Mouse (Mus musculus): ENCODE data around the gene Fras1. TPM values are rescaled to one million over a fixed set of nuclear protein-coding genes. Genes with fewer than 3 reads are reported as not detected.

Fras1 gene
- polyA plus RNA-seq, 1 experiment from 2014 or later: 34.5 TPM

DNA sequence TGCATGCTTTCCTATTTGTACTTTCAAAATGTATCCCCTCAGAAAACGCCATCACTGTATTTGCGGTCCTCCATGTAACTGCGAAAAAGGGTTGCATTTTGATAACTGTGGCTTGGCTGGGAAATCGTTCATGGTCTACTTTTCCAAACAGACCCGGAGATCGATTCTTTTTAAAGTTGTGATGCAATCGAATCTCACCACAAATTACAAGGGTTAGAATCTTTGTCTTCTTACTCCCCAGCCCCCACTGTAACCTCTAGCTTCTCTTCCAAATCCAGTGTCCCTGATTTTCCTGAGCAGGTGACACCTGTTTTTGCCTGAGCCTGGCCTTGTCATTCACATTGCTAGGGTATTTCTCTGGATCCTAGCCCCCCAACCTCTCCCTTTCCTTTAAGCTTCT lies 163.2 kb downstream of the Fras1 start:
- H3K27ac ChIP-seq (replicated peaks in 1 of 2; ENCODE audit: control insufficient read depth in 1 of 2, insufficient read depth in 1 of 2, low read depth in 2 of 2, low read length in 2 of 2): no peak overlapping the region
- H3K4me1 ChIP-seq (ENCODE audit: control insufficient read depth in 2 of 2, insufficient read depth in 2 of 2, low read length in 2 of 2): 0 out of 4 replicates have a peak, but pooled peaks cover 0 to 4% of the 10 kb centered on the region in 2 experiments
- no peaks in the 10 kb centered on the region for H3K9me3 ChIP-seq (ENCODE audit: control insufficient read depth, low read length)
- H3K27me3 ChIP-seq (ENCODE audit: control insufficient read depth, insufficient read depth, low read length): no peaks in the 10 kb centered on the region
- H3K9ac ChIP-seq (ENCODE audit: low read length): no peak overlapping the region
- no peak for ATAC-seq (ENCODE audit: insufficient number of reproducible peaks, insufficient read depth, low FRiP score, low read depth)
- H3K4me3 ChIP-seq (ENCODE audit: control insufficient read depth in 1 of 2, insufficient read depth in 1 of 2, low read depth in 1 of 2, low read length in 2 of 2): no peak overlapping the region
- H3K36me3 ChIP-seq (ENCODE audit: control insufficient read depth, insufficient read depth, low read length): no peaks in the 10 kb centered on the region
- WGBS: 89% methylated on average over 7 of the region's 7 CpGs
- H3K4me2 ChIP-seq (ENCODE audit: low read length): no peak overlapping the region

DNA sequence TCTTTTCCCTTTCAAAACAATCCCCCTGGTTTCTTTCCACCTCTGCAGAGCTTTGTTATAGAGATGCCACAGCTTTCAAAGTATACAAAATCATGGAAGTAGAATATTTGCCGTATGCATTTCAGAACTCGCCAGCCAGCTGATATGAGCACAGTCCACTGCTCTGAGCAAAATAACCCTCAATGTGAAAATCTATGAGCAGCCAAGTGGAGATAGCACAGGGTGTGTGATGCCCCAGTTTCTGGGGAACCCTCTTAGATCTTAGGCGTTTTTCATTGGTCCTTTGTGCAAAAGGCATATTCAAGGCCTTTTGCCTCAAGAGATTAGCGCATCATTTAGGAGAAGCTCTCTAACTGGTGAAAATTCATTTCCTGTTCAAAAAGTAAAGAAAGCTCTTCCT lies 170.4 kb downstream of the Fras1 start:
- 81% methylated on average over 4 of the region's 4 CpGs for WGBS
- H3K4me2 ChIP-seq (ENCODE audit: low read length): no peak overlapping the region
- H3K27ac ChIP-seq (replicated peaks in 1 of 2; ENCODE audit: control insufficient read depth in 1 of 2, insufficient read depth in 1 of 2, low read depth in 2 of 2, low read length in 2 of 2): no peak overlapping the region
- H3K9me3 ChIP-seq (ENCODE audit: control insufficient read depth, low read length): no peaks in the 10 kb centered on the region
- H3K36me3 ChIP-seq (ENCODE audit: control insufficient read depth, insufficient read depth, low read length): no peaks in the 10 kb centered on the region
- ATAC-seq (ENCODE audit: insufficient number of reproducible peaks, insufficient read depth, low FRiP score, low read depth): no peak
- no peaks in the 10 kb centered on the region for H3K27me3 ChIP-seq (ENCODE audit: control insufficient read depth, insufficient read depth, low read length)
- no peak overlapping the region for H3K4me3 ChIP-seq (ENCODE audit: control insufficient read depth in 1 of 2, insufficient read depth in 1 of 2, low read depth in 1 of 2, low read length in 2 of 2)
- H3K4me1 ChIP-seq (ENCODE audit: control insufficient read depth in 2 of 2, insufficient read depth in 2 of 2, low read length in 2 of 2): 0 out of 4 replicates have a peak, but pooled peaks cover 0 to 4% of the 10 kb centered on the region in 2 experiments
- no peak overlapping the region for H3K9ac ChIP-seq (ENCODE audit: low read length)

DNA sequence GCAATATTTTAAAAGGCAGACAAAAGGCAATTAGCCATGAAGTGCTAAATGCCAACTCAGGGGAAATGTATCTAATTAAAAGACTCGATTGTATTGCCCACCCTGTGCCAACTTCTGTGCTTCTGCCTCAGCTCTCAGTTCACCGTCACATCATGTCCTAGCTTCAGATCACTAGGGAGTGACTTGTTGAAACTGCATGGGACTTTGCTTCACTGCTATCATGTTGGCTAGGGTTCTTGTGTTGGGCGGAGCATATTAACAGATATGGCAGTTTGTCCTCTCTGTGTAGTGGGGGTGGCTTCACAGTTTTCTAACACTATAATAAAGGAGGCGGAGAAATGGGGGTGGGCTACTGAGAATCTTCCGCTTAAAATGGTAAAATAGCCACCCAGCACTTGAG lies 172.2 kb downstream of the Fras1 start:
- H3K4me3 ChIP-seq (ENCODE audit: control insufficient read depth in 1 of 2, insufficient read depth in 1 of 2, low read depth in 1 of 2, low read length in 2 of 2): no peak overlapping the region
- H3K4me1 ChIP-seq (ENCODE audit: control insufficient read depth in 2 of 2, insufficient read depth in 2 of 2, low read length in 2 of 2): no peaks in the 10 kb centered on the region
- WGBS: 88% methylated on average over 5 of the region's 5 CpGs
- no peaks in the 10 kb centered on the region for H3K9me3 ChIP-seq (ENCODE audit: control insufficient read depth, low read length)
- H3K36me3 ChIP-seq (ENCODE audit: control insufficient read depth, insufficient read depth, low read length): no peaks in the 10 kb centered on the region
- no peak for ATAC-seq (ENCODE audit: insufficient number of reproducible peaks, insufficient read depth, low FRiP score, low read depth)
- no peak overlapping the region for H3K9ac ChIP-seq (ENCODE audit: low read length)
- H3K27me3 ChIP-seq (ENCODE audit: control insufficient read depth, insufficient read depth, low read length): no peaks in the 10 kb centered on the region
- no peak overlapping the region for H3K27ac ChIP-seq (replicated peaks in 1 of 2; ENCODE audit: control insufficient read depth in 1 of 2, insufficient read depth in 1 of 2, low read depth in 2 of 2, low read length in 2 of 2)
- H3K4me2 ChIP-seq (ENCODE audit: low read length): no peak overlapping the region

DNA sequence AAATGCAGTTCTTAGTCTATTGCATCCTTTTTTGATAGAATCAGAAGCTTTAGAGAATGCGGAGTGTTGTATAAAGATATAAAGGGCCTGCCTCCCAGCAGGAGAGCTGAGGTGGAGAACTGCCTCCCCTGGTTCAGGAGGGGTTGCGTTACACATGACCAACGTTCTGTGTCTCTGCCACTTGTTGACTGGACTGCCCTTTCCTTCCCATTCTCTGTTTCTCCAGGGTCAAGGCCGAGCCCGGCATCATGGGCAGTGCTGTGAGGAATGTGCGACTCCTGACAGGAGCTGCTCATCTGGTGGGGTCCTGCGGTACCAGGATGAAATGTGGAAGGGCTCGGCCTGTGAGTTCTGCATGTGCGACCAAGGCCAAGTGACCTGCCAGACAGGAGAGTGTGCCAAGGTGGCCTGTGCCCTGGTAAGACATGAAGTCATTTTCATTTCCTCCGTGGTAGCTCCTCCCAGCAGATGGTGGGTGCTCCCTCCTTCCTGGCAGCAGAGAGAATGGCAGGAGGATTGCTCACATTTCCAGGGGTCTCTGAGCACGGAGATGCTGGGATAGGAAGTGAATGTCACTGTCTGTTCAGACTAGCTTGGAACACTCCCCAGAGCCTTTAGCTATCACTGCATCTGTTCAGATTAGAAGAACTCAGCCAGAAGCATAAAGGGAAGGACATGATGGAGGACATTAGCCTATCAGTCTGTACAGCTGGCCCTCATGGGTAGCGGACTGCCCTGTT lies 181.4 kb downstream of the Fras1 start:
- Histone ChIP-seq H3K9me3 (ENCODE audit: control insufficient read depth, low read length) (no peaks in the 10 kb centered on the region), H3K27me3 (ENCODE audit: control insufficient read depth, insufficient read depth, low read length) (no peaks in the 10 kb centered on the region), H3K27ac (replicated peaks in 1 of 2; ENCODE audit: control insufficient read depth in 1 of 2, insufficient read depth in 1 of 2, low read depth in 2 of 2, low read length in 2 of 2) (no peak overlapping the region), H3K4me1 (ENCODE audit: control insufficient read depth in 2 of 2, insufficient read depth in 2 of 2, low read length in 2 of 2) (peaks cover 6 to 13% of the 10 kb centered on the region in 2 experiments), H3K4me2 (ENCODE audit: low read length) (no peak overlapping the region), H3K4me3 (ENCODE audit: control insufficient read depth in 1 of 2, insufficient read depth in 1 of 2, low read depth in 1 of 2, low read length in 2 of 2) (no peak overlapping the region), H3K36me3 (ENCODE audit: control insufficient read depth, insufficient read depth, low read length) (no peaks in the 10 kb centered on the region), H3K9ac (ENCODE audit: low read length) (no peak overlapping the region)
- 82% methylated on average over 12 of the region's 12 CpGs for WGBS
- ATAC-seq (ENCODE audit: insufficient number of reproducible peaks, insufficient read depth, low FRiP score, low read depth): no peak

DNA sequence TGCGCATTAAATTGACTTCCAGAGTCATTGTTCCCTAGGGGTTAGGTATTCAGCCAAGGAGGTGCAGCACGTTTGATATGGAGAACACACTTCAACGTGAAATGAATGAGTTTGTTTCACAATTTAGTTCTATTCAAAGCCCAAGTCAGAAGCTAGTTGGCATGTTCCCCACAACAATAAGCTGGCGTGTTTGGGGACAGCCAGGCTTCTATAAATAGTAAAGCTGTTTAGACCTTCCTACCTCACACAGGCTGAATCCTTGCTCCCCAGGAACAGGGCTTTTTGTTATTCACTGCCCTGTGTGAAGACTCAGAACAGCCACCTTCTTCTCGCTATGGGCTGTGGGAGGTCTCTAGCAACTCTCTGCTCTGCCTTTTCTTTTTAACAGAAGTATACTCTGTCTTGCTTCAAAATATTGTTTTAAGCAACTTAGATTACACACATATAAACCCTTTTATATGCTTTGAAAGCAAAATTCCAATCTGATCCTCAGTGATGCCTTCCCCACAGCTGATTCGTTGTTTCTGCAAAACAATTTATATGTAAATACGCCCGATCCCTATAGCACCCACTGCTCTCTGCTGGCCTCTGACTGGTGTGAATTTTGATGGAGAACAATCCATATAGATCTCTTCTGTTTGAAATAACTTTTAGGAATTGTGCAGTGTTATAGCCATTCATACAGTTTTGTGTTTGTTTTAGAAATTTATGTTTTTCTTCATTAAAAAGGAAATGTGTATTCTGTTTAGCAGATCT lies 184.5 kb downstream of the Fras1 start:
- peak overlapping the region; percentile 21; the same call in 1 of the 2 replicates for H3K9ac ChIP-seq (ENCODE audit: low read length)
- H3K4me2 ChIP-seq (ENCODE audit: low read length): peak overlapping the region; percentile 16; the same call in 1 of the 2 replicates
- H3K36me3 ChIP-seq (ENCODE audit: control insufficient read depth, insufficient read depth, low read length): no peaks in the 10 kb centered on the region
- ATAC-seq (ENCODE audit: insufficient number of reproducible peaks, insufficient read depth, low FRiP score, low read depth): no peak
- H3K4me1 ChIP-seq (ENCODE audit: control insufficient read depth in 2 of 2, insufficient read depth in 2 of 2, low read length in 2 of 2): peaks cover 6 to 13% of the 10 kb centered on the region in 2 experiments
- H3K9me3 ChIP-seq (ENCODE audit: control insufficient read depth, low read length): no peaks in the 10 kb centered on the region
- no peak overlapping the region for H3K4me3 ChIP-seq (ENCODE audit: control insufficient read depth in 1 of 2, insufficient read depth in 1 of 2, low read depth in 1 of 2, low read length in 2 of 2)
- H3K27me3 ChIP-seq (ENCODE audit: control insufficient read depth, insufficient read depth, low read length): no peaks in the 10 kb centered on the region
- H3K27ac ChIP-seq (replicated peaks in 1 of 2; ENCODE audit: control insufficient read depth in 1 of 2, insufficient read depth in 1 of 2, low read depth in 2 of 2, low read length in 2 of 2): peak overlapping the region; percentile 64 to 76
- WGBS: 36% methylated on average over 8 of the region's 8 CpGs

DNA sequence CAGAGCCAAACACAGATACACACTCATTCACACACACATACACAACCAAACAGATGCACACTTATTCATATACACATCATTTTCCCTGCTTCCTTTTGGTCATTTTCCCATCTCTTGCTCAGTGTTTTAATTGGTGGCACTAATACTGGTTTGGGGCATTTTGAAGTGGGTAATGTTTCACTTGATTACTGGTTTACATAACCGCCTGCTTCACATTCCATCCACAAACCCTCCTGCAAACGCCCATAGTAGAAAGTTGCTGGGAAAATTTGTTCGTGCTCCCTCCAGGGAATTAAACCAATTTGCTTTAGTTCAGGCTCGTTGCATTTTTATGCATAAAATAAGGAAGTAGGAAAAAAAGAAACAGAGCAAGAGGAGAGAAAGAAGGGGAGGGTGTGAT lies 200.8 kb downstream of the Fras1 start:
- WGBS: 79% methylated on average over 4 of the region's 4 CpGs
- H3K27me3 ChIP-seq (ENCODE audit: control insufficient read depth, insufficient read depth, low read length): no peaks in the 10 kb centered on the region
- H3K27ac ChIP-seq (replicated peaks in 1 of 2; ENCODE audit: control insufficient read depth in 1 of 2, insufficient read depth in 1 of 2, low read depth in 2 of 2, low read length in 2 of 2): no peak overlapping the region
- no peaks in the 10 kb centered on the region for H3K4me1 ChIP-seq (ENCODE audit: control insufficient read depth in 2 of 2, insufficient read depth in 2 of 2, low read length in 2 of 2)
- no peak for ATAC-seq (ENCODE audit: insufficient number of reproducible peaks, insufficient read depth, low FRiP score, low read depth)
- H3K9me3 ChIP-seq (ENCODE audit: control insufficient read depth, low read length): no peaks in the 10 kb centered on the region
- 0 out of 2 replicates have a peak, but pooled peaks cover 20% of the 10 kb centered on the region for H3K36me3 ChIP-seq (ENCODE audit: control insufficient read depth, insufficient read depth, low read length)
- no peak overlapping the region for H3K4me2 ChIP-seq (ENCODE audit: low read length)
- H3K9ac ChIP-seq (ENCODE audit: low read length): no peak overlapping the region
- no peak overlapping the region for H3K4me3 ChIP-seq (ENCODE audit: control insufficient read depth in 1 of 2, insufficient read depth in 1 of 2, low read depth in 1 of 2, low read length in 2 of 2)

DNA sequence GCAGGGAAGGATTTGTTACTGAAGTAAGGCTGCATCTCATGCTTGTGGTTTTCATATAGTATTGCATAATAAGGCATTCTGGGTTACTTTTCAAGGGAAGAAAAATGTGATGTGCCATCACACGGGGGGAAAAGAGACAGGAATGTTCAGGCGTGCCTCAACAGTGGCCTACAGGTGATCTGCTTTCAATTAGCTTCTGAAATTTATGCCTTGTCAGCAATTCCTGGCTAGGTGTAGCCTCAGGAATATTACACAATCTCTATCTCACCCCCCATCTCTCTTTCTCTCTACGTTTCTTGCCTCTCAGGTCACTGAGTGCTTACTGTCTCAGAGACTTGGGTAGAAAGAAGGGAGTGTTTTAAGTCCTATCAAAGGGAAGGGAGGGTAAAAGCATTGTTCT lies 204.9 kb downstream of the Fras1 start:
- Histone ChIP-seq H3K27ac (replicated peaks in 1 of 2; ENCODE audit: control insufficient read depth in 1 of 2, insufficient read depth in 1 of 2, low read depth in 2 of 2, low read length in 2 of 2) (no peak overlapping the region), H3K27me3 (ENCODE audit: control insufficient read depth, insufficient read depth, low read length) (no peaks in the 10 kb centered on the region), H3K4me2 (ENCODE audit: low read length) (no peak overlapping the region), H3K4me1 (ENCODE audit: control insufficient read depth in 2 of 2, insufficient read depth in 2 of 2, low read length in 2 of 2) (peaks cover 0 to 4% of the 10 kb centered on the region in 2 experiments; a peak in 1 of 4 replicates), H3K9ac (ENCODE audit: low read length) (no peak overlapping the region), H3K36me3 (ENCODE audit: control insufficient read depth, insufficient read depth, low read length) (0 out of 2 replicates have a peak, but pooled peaks cover 4% of the 10 kb centered on the region), H3K9me3 (ENCODE audit: control insufficient read depth, low read length) (no peaks in the 10 kb centered on the region), H3K4me3 (ENCODE audit: control insufficient read depth in 1 of 2, insufficient read depth in 1 of 2, low read depth in 1 of 2, low read length in 2 of 2) (no peak overlapping the region)
- WGBS: 79% methylated on average over 3 of the region's 3 CpGs
- ATAC-seq (ENCODE audit: insufficient number of reproducible peaks, insufficient read depth, low FRiP score, low read depth): no peak

All from heart, embryonic 14.5 days (tissue).